Mouse (Mus musculus) lung, adult 2 months (tissue): ENCODE data around the gene Gpi1.

Source experiments
- CTCF ChIP-seq: fragments of 200-500 bp; IDR thresholded peaks from 2 replicates; pipeline ENCODE4 v1.5.1; 2011; ENCODE audit warnings: mild to moderate bottlenecking, low read length, control low read depth; ENCODE audit not compliant: insufficient read depth
- POLR2A ChIP-seq: fragments of 200-500 bp; IDR thresholded peaks from 2 replicates; pipeline ENCODE4 v1.6.1; 2011; ENCODE audit warnings: low read depth, mild to moderate bottlenecking, control low read depth, low read length, borderline replicate concordance; ENCODE audit errors: extremely low read depth

DNA sequence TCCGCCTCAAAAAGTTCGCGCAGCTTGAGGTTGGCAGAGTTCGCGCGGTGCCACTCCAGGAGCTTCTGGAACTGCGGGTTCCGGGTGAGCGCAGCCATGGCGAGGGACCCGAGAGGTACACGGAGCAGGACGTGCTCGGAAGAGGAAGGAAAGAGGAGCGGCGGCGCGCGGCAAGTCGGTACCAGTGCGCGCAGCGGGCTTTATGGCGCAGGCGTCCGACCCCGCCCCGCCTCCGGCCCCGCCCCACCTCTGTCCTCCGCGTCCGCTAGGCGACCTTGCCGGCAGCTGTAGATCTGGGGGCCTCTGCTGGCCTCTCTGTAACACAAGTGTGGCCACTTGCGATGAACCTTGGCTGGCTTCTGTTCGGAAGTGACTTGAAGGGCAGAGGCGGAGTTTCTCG is at the start of gene Gpi1:
- no peak for TF ChIP-seq CTCF
- peak; percentile 89 for TF ChIP-seq POLR2A
